Mouse (Mus musculus): ENCODE measurements around the gene Treml4. TPM values are rescaled to one million over a fixed set of nuclear protein-coding genes. Genes with fewer than 3 reads are reported as not detected.
"Not testable (repeated sequence)": the region's sequence is repeated elsewhere in the genome, so short reads cannot be mapped to it uniquely, and the experiment has no call there.

Gene Treml4
- total RNA-seq, 2 experiments from 2014 or later, result 0.28 TPM; not detected in 1

GRCm38 (mm10) chr17:48272158-48272557 is 8.1 kb downstream of the Treml4 start:
- no peak for DNase-seq (ENCODE audit: low spot score)
- intact Hi-C loops (cut with DNase I), result no loop called here

GRCm38 (mm10) chr17:48272598-48272997 is 8.5 kb downstream of the Treml4 start:
- DNase-seq (ENCODE audit: low spot score), result no peak
- intact Hi-C loops (cut with DNase I), result no loop called here

GRCm38 (mm10) chr17:48274098-48274497 is 10.0 kb downstream of the Treml4 start:
- intact Hi-C loops (cut with DNase I), result no loop called here
- DNase-seq (ENCODE audit: low spot score), result no peak

GRCm38 (mm10) chr17:48274885-48275284 is 10.8 kb downstream of the Treml4 start:
- intact Hi-C loops (cut with DNase I), result loop anchor here (1.0 kb wide), 2 partner anchors 62 to 327 kb away; no protein-coding TSS in a partner anchor
- peak; percentile 23 for DNase-seq (ENCODE audit: low spot score)

GRCm38 (mm10) chr17:48275736-48276135 is 11.6 kb downstream of the Treml4 start:
- intact Hi-C loops (cut with DNase I), result loop anchor here (1.0 kb wide), 2 partner anchors 62 to 327 kb away; no protein-coding TSS in a partner anchor
- DNase-seq (ENCODE audit: low spot score), result no peak

- intact Hi-C loops (cut with DNase I), result no loop called here
- no peak for DNase-seq (ENCODE audit: low spot score)
Measured at GRCm38 (mm10) chr17:48278381-48278780, 14.3 kb downstream of the Treml4 start.

GRCm38 (mm10) chr17:48279002-48279401 is 14.9 kb downstream of the Treml4 start:
- intact Hi-C loops (cut with DNase I), result no loop called here
- DNase-seq (ENCODE audit: low spot score), result no peak

- DNase-seq (ENCODE audit: low spot score), result no peak
- intact Hi-C loops (cut with DNase I), result no loop called here
Measured at GRCm38 (mm10) chr17:48280943-48281738, 17.0 kb downstream of the Treml4 start.

GRCm38 (mm10) chr17:48281739-48282085 is 17.6 kb downstream of the Treml4 start:
- DNase-seq (ENCODE audit: low spot score), result no peak
- intact Hi-C loops (cut with DNase I), result no loop called here

GRCm38 (mm10) chr17:48286765-48287164 is 22.7 kb downstream of the Treml4 start:
- intact Hi-C loops (cut with DNase I), result no loop called here
- DNase-seq (ENCODE audit: low spot score), result no peak

GRCm38 (mm10) chr17:48287276-48287675 is 23.2 kb downstream of the Treml4 start:
- intact Hi-C loops (cut with DNase I), result no loop called here

GRCm38 (mm10) chr17:48293500-48294194 is 29.6 kb downstream of the Treml4 start:
- intact Hi-C loops (cut with DNase I), result no loop called here
- no peak for DNase-seq (ENCODE audit: low spot score)

More at GRCm38 (mm10) chr17:48287276-48287675, 23.2 kb downstream of the Treml4 start:
- DNase-seq (ENCODE audit: low spot score), result no peak

- intact Hi-C loops (cut with DNase I), result no loop called here
- no peak for DNase-seq (ENCODE audit: low spot score)
Measured at GRCm38 (mm10) chr17:48299203-48299602, 35.1 kb downstream of the Treml4 start, which contains the start of gene Treml2. TSS of gene Treml2 (plus strand) at chr17:48299498.

- no peak for DNase-seq (ENCODE audit: low spot score)
- intact Hi-C loops (cut with DNase I), result no loop called here
Measured at GRCm38 (mm10) chr17:48299756-48300155, 35.7 kb downstream of the Treml4 start.

GRCm38 (mm10) chr17:48300199-48300598 is 36.1 kb downstream of the Treml4 start:
- no peak for DNase-seq (ENCODE audit: low spot score)
- intact Hi-C loops (cut with DNase I), result no loop called here

- no peak for DNase-seq (ENCODE audit: low spot score)
- intact Hi-C loops (cut with DNase I), result no loop called here
Measured at GRCm38 (mm10) chr17:48300861-48301260, 36.8 kb downstream of the Treml4 start.

GRCm38 (mm10) chr17:48301792-48302191 is 37.7 kb downstream of the Treml4 start:
- no peak for DNase-seq (ENCODE audit: low spot score)
- intact Hi-C loops (cut with DNase I), result no loop called here

GRCm38 (mm10) chr17:48312124-48312523 is 48.0 kb downstream of the Treml4 start:
- intact Hi-C loops (cut with DNase I), result loop anchor here (10.0 kb wide), 1 partner anchor 147 kb away; the partner anchor contains the start of gene A530064D06Rik
- no peak for DNase-seq (ENCODE audit: low spot score)

- intact Hi-C loops (cut with DNase I), result loop anchor here (10.0 kb wide), 1 partner anchor 151 kb away; the partner anchor contains the start of gene A530064D06Rik
- DNase-seq (ENCODE audit: low spot score), result not testable (repeated sequence)
Measured at GRCm38 (mm10) chr17:48315905-48316579, 51.9 kb downstream of the Treml4 start, which contains the start of gene B430306N03Rik. TSS of gene B430306N03Rik (plus strand) at chr17:48316141.

GRCm38 (mm10) chr17:48318686-48319085 is 54.6 kb downstream of the Treml4 start:
- DNase-seq (ENCODE audit: low spot score), result no peak
- intact Hi-C loops (cut with DNase I), result loop anchor here (10.0 kb wide), 1 partner anchor 154 kb away; the partner anchor contains the start of gene A530064D06Rik
